Mouse (Mus musculus): ENCODE results near the gene Mindy1. TPM values are rescaled to one million over a fixed set of nuclear protein-coding genes. Genes with fewer than 3 reads are reported as not detected.
"Not testable (repeated sequence)": the region's sequence is repeated elsewhere in the genome, so short reads cannot be mapped to it uniquely, and the experiment has no call there.

Gene Mindy1
- total and polyA plus RNA-seq, 3 experiments = 5.0 to 14.4 (median 5.4) TPM

DNA sequence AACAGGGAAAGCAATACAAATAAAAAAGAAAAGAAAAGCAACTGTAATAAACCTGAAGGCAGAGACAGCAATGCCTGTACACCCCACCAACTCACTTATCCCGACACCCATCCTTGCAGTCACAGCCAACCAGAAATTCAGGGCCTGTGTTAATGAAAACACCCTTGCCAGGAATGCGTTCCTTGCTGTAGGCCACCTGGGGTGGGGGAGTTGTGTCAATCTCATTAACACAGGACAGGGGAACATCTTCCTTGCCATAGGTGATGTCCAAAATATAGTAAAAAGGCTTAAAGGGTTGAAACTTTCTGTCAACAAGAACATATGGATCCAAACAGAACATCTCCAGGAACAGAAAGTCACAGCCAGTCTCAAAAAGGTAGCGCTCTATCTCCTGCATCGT is 57.1 kb downstream of the Mindy1 start:
- no peak overlapping the region for H3K4me3 ChIP-seq (replicated peaks in 1 of 3; ENCODE audit: low read depth in 2 of 3, low read length in 2 of 3, poor library complexity in 1 of 3)
- TF ChIP-seq ELF1 (IDR thresholded peaks at IDR 0.05; ENCODE audit: low read depth, low read length) (no peak), MAZ (IDR thresholded peaks at IDR 0.05; ENCODE audit: low read depth, low read length) (no peak), MAFK (IDR thresholded peaks at IDR 0.05; ENCODE audit: insufficient replicate concordance, low read length) (no peak), MEF2A (IDR thresholded peaks at IDR 0.05; ENCODE audit: borderline replicate concordance, low read depth, low read length) (no peak), CHD1 (IDR thresholded peaks at IDR 0.05; ENCODE audit: low read depth, low read length) (no peak), SIN3A (IDR thresholded peaks at IDR 0.05; ENCODE audit: low read length) (no peak), MXI1 (IDR thresholded peaks at IDR 0.05; ENCODE audit: low read depth, low read length) (no peak), PAX5 (IDR thresholded peaks at IDR 0.05; ENCODE audit: low read length) (no peak)
- no peak for DNase-seq (ENCODE audit: extremely low read depth)
- H3K27me3 ChIP-seq (replicated peaks) = no peaks in the 10 kb centered on the region
- no peak overlapping the region for H3K9ac ChIP-seq (ENCODE audit: insufficient read depth, low read depth)
- H3K36me3 ChIP-seq (replicated peaks in 1 of 2; ENCODE audit: control insufficient read depth in 1 of 2, insufficient read depth in 1 of 2, low read length in 1 of 2) = peaks cover 78 to 96% of the 10 kb centered on the region in 2 experiments
- dilution Hi-C loops (cut with MboI; ENCODE audit: extremely low pct_ligation_motif_present, extremely low pct_unique_long_range_greater_than_20kb, low sequenced_read_pairs) = no loop called here
- H3K27ac ChIP-seq (ENCODE audit: insufficient read depth, low read depth) = no peak overlapping the region
- H3K4me1 ChIP-seq (ENCODE audit: control insufficient read depth in 1 of 2, insufficient read depth in 2 of 2) = no peaks in the 10 kb centered on the region
- in situ Hi-C loops (cut with MboI; ENCODE audit: low pct_ligation_motif_present, low pct_unique_long_range_greater_than_20kb, low sequenced_read_pairs) = loop anchor here (10.0 kb wide), 1 partner anchor 127 kb away; no protein-coding TSS in a partner anchor
- no peaks in the 10 kb centered on the region for H3K9me3 ChIP-seq (replicated peaks; ENCODE audit: low read length)
- no peak overlapping the region for H3K4me2 ChIP-seq (ENCODE audit: insufficient read depth, low read depth, poor library complexity, severe bottlenecking)
- H3K79me2 ChIP-seq (replicated peaks; ENCODE audit: control insufficient read depth, extremely low read depth, insufficient read depth, poor library complexity, severe bottlenecking) = no peaks in the 10 kb centered on the region

- in situ Hi-C loops (cut with MboI; ENCODE audit: low pct_ligation_motif_present, low pct_unique_long_range_greater_than_20kb, low sequenced_read_pairs) = not testable (repeated sequence)
Observed at GRCm38 (mm10) chr3:95343356-95344000, 62.3 kb downstream of the Mindy1 start.

More at GRCm38 (mm10) chr3:95343356-95344000, 62.3 kb downstream of the Mindy1 start:
- H3K4me3 ChIP-seq (replicated peaks in 1 of 3; ENCODE audit: low read depth in 2 of 3, low read length in 2 of 3, poor library complexity in 1 of 3); H3K27ac ChIP-seq (ENCODE audit: insufficient read depth, low read depth); H3K9me3 ChIP-seq (replicated peaks; ENCODE audit: low read length); H3K79me2 ChIP-seq (replicated peaks; ENCODE audit: control insufficient read depth, extremely low read depth, insufficient read depth, poor library complexity, severe bottlenecking); H3K9ac ChIP-seq (ENCODE audit: insufficient read depth, low read depth); H3K27me3 ChIP-seq (replicated peaks); H3K4me2 ChIP-seq (ENCODE audit: insufficient read depth, low read depth, poor library complexity, severe bottlenecking); dilution Hi-C loops (cut with MboI; ENCODE audit: extremely low pct_ligation_motif_present, extremely low pct_unique_long_range_greater_than_20kb, low sequenced_read_pairs); DNase-seq (ENCODE audit: extremely low read depth); H3K4me1 ChIP-seq (ENCODE audit: control insufficient read depth in 1 of 2, insufficient read depth in 2 of 2): not testable (repeated sequence)
- H3K36me3 ChIP-seq (replicated peaks in 1 of 2; ENCODE audit: control insufficient read depth in 1 of 2, insufficient read depth in 1 of 2, low read length in 1 of 2) = peaks cover 68 to 88% of the 10 kb centered on the region in 2 experiments

Other genes with a start within 250 kb of the Mindy1 start
Only the 20 nearest of the 21 such genes appear.
- gene Psmd4, start 238.7 kb upstream of the Mindy1 start, total RNA-seq (2012; rRNA removed) = 258 and 276 TPM in 2 replicates
- 284 and 305 TPM in 2 replicates for gene Psmd4, start 238.7 kb upstream of the Mindy1 start, total RNA-seq (2014; rRNA removed)
- gene Psmd4, start 238.7 kb upstream of the Mindy1 start, polyA plus RNA-seq (2012; ENCODE audit: insufficient read length, low read depth) = 332 and 360 TPM in 2 replicates
- gene Pip5k1a, start 174.4 kb upstream of the Mindy1 start, total RNA-seq (2012; rRNA removed) = 21.5 and 22.7 TPM in 2 replicates
- gene Pip5k1a, start 174.4 kb upstream of the Mindy1 start, total RNA-seq (2014; rRNA removed) = 34.1 and 38.0 TPM in 2 replicates
- 35.8 and 40.3 TPM in 2 replicates for gene Pip5k1a, start 174.4 kb upstream of the Mindy1 start, polyA plus RNA-seq (2012; ENCODE audit: insufficient read length, low read depth)
- gene Vps72, start 170.3 kb upstream of the Mindy1 start, total RNA-seq (2012; rRNA removed) = 33.7 and 34.1 TPM in 2 replicates
- gene Vps72, start 170.3 kb upstream of the Mindy1 start, total RNA-seq (2014; rRNA removed) = 33.3 and 33.5 TPM in 2 replicates
- 54.4 and 75.4 TPM in 2 replicates for gene Vps72, start 170.3 kb upstream of the Mindy1 start, polyA plus RNA-seq (2012; ENCODE audit: insufficient read length, low read depth)
- gene Tmod4, start 156.9 kb upstream of the Mindy1 start, total RNA-seq (2012; rRNA removed) = 0.21 and 0.47 TPM in 2 replicates
- gene Tmod4, start 156.9 kb upstream of the Mindy1 start, total RNA-seq (2014; rRNA removed) = not detected in 2 replicates
- gene Tmod4, start 156.9 kb upstream of the Mindy1 start, polyA plus RNA-seq (2012; ENCODE audit: insufficient read length, low read depth) = 0.81 TPM in 1 of 2 replicates, not detected in the other
- gene Scnm1, start 147.3 kb upstream of the Mindy1 start, total RNA-seq (2012; rRNA removed) = 50.5 and 51.0 TPM in 2 replicates
- gene Scnm1, start 147.3 kb upstream of the Mindy1 start, total RNA-seq (2014; rRNA removed) = 53.1 and 64.5 TPM in 2 replicates
- gene Scnm1, start 147.3 kb upstream of the Mindy1 start, polyA plus RNA-seq (2012; ENCODE audit: insufficient read length, low read depth) = 59.2 and 83.9 TPM in 2 replicates
- 12.0 and 13.6 TPM in 2 replicates for gene Lysmd1, start 147.3 kb upstream of the Mindy1 start, total RNA-seq (2012; rRNA removed)
- 9.6 and 11.6 TPM in 2 replicates for gene Lysmd1, start 147.3 kb upstream of the Mindy1 start, total RNA-seq (2014; rRNA removed)
- gene Lysmd1, start 147.3 kb upstream of the Mindy1 start, polyA plus RNA-seq (2012; ENCODE audit: insufficient read length, low read depth) = 7.8 and 8.1 TPM in 2 replicates
- 19.1 and 28.2 TPM in 2 replicates for gene Tnfaip8l2, start 139.0 kb upstream of the Mindy1 start, total RNA-seq (2012; rRNA removed)
- gene Tnfaip8l2, start 139.0 kb upstream of the Mindy1 start, total RNA-seq (2014; rRNA removed) = 24.8 and 26.2 TPM in 2 replicates
- 18.2 and 22.5 TPM in 2 replicates for gene Tnfaip8l2, start 139.0 kb upstream of the Mindy1 start, polyA plus RNA-seq (2012; ENCODE audit: insufficient read length, low read depth)
- 0.30 and 0.42 TPM in 2 replicates for gene Sema6c, start 120.9 kb upstream of the Mindy1 start, total RNA-seq (2012; rRNA removed)
- not detected in 2 replicates for gene Sema6c, start 120.9 kb upstream of the Mindy1 start, total RNA-seq (2014; rRNA removed)
- gene Sema6c, start 120.9 kb upstream of the Mindy1 start, polyA plus RNA-seq (2012; ENCODE audit: insufficient read length, low read depth) = 0.27 and 0.53 TPM in 2 replicates
- 14.7 and 18.2 TPM in 2 replicates for gene Gabpb2, start 63.4 kb upstream of the Mindy1 start, total RNA-seq (2012; rRNA removed)
- 15.4 and 16.6 TPM in 2 replicates for gene Gabpb2, start 63.4 kb upstream of the Mindy1 start, total RNA-seq (2014; rRNA removed)
- 20.6 and 21.1 TPM in 2 replicates for gene Gabpb2, start 63.4 kb upstream of the Mindy1 start, polyA plus RNA-seq (2012; ENCODE audit: insufficient read length, low read depth)
- gene Cdc42se1, start 52.6 kb upstream of the Mindy1 start, total RNA-seq (2012; rRNA removed) = 55.3 and 82.3 TPM in 2 replicates
- 66.3 and 71.1 TPM in 2 replicates for gene Cdc42se1, start 52.6 kb upstream of the Mindy1 start, total RNA-seq (2014; rRNA removed)
- 123 and 128 TPM in 2 replicates for gene Cdc42se1, start 52.6 kb upstream of the Mindy1 start, polyA plus RNA-seq (2012; ENCODE audit: insufficient read length, low read depth)
- 10.0 and 11.5 TPM in 2 replicates for gene Mllt11, start 49.2 kb upstream of the Mindy1 start, total RNA-seq (2012; rRNA removed)
- 9.5 and 10.0 TPM in 2 replicates for gene Mllt11, start 49.2 kb upstream of the Mindy1 start, total RNA-seq (2014; rRNA removed)
- gene Mllt11, start 49.2 kb upstream of the Mindy1 start, polyA plus RNA-seq (2012; ENCODE audit: insufficient read length, low read depth) = 23.9 and 24.2 TPM in 2 replicates
- gene Gm128, start 39.7 kb upstream of the Mindy1 start, total RNA-seq (2012; rRNA removed) = not detected in 2 replicates
- not detected in 2 replicates for gene Gm128, start 39.7 kb upstream of the Mindy1 start, total RNA-seq (2014; rRNA removed)
- gene Gm128, start 39.7 kb upstream of the Mindy1 start, polyA plus RNA-seq (2012; ENCODE audit: insufficient read length, low read depth) = not detected in 2 replicates
- 0.17 TPM in 1 of 2 replicates, not detected in the other for gene Bnipl, start 30.2 kb upstream of the Mindy1 start, total RNA-seq (2012; rRNA removed)
- not detected in 2 replicates for gene Bnipl, start 30.2 kb upstream of the Mindy1 start, total RNA-seq (2014; rRNA removed)
- gene Bnipl, start 30.2 kb upstream of the Mindy1 start, polyA plus RNA-seq (2012; ENCODE audit: insufficient read length, low read depth) = 0.30 and 0.33 TPM in 2 replicates
- gene Prune1, start 731 bp downstream of the Mindy1 start, total RNA-seq (2012; rRNA removed) = 7.1 and 8.4 TPM in 2 replicates
- gene Prune1, start 731 bp downstream of the Mindy1 start, total RNA-seq (2014; rRNA removed) = 7.1 and 8.5 TPM in 2 replicates
- 8.8 and 9.1 TPM in 2 replicates for gene Prune1, start 731 bp downstream of the Mindy1 start, polyA plus RNA-seq (2012; ENCODE audit: insufficient read length, low read depth)
- 1.9 and 2.5 TPM in 2 replicates for gene Anxa9, start 25.8 kb downstream of the Mindy1 start, total RNA-seq (2012; rRNA removed)
- 1.4 and 1.5 TPM in 2 replicates for gene Anxa9, start 25.8 kb downstream of the Mindy1 start, total RNA-seq (2014; rRNA removed)
- gene Anxa9, start 25.8 kb downstream of the Mindy1 start, polyA plus RNA-seq (2012; ENCODE audit: insufficient read length, low read depth) = 3.6 and 4.1 TPM in 2 replicates
- gene Cers2, start 33.4 kb downstream of the Mindy1 start, total RNA-seq (2012; rRNA removed) = 70.6 and 81.1 TPM in 2 replicates
- 96.7 and 105 TPM in 2 replicates for gene Cers2, start 33.4 kb downstream of the Mindy1 start, total RNA-seq (2014; rRNA removed)
- 84.5 and 89.8 TPM in 2 replicates for gene Cers2, start 33.4 kb downstream of the Mindy1 start, polyA plus RNA-seq (2012; ENCODE audit: insufficient read length, low read depth)
- gene Setdb1, start 75.9 kb downstream of the Mindy1 start, total RNA-seq (2012; rRNA removed) = 33.7 and 36.1 TPM in 2 replicates
- gene Setdb1, start 75.9 kb downstream of the Mindy1 start, total RNA-seq (2014; rRNA removed) = 43.2 and 46.5 TPM in 2 replicates
- 45.1 and 49.5 TPM in 2 replicates for gene Setdb1, start 75.9 kb downstream of the Mindy1 start, polyA plus RNA-seq (2012; ENCODE audit: insufficient read length, low read depth)
- gene 4930558C23Rik, start 121.5 kb downstream of the Mindy1 start, total RNA-seq (2012; rRNA removed) = not detected in 2 replicates
- not detected in 2 replicates for gene 4930558C23Rik, start 121.5 kb downstream of the Mindy1 start, total RNA-seq (2014; rRNA removed)
- gene 4930558C23Rik, start 121.5 kb downstream of the Mindy1 start, polyA plus RNA-seq (2012; ENCODE audit: insufficient read length, low read depth) = not detected in 2 replicates
- gene Arnt, start 153.0 kb downstream of the Mindy1 start, total RNA-seq (2012; rRNA removed) = 11.4 and 12.4 TPM in 2 replicates
- gene Arnt, start 153.0 kb downstream of the Mindy1 start, total RNA-seq (2014; rRNA removed) = 13.2 and 13.5 TPM in 2 replicates
- gene Arnt, start 153.0 kb downstream of the Mindy1 start, polyA plus RNA-seq (2012; ENCODE audit: insufficient read length, low read depth) = 24.9 and 27.7 TPM in 2 replicates
- 0.13 TPM in 1 of 2 replicates, not detected in the other for gene Ctsk, start 217.9 kb downstream of the Mindy1 start, total RNA-seq (2012; rRNA removed)
- not detected in 2 replicates for gene Ctsk, start 217.9 kb downstream of the Mindy1 start, total RNA-seq (2014; rRNA removed)
- 0.20 TPM in 1 of 2 replicates, not detected in the other for gene Ctsk, start 217.9 kb downstream of the Mindy1 start, polyA plus RNA-seq (2012; ENCODE audit: insufficient read length, low read depth)